In genomic region chr15:83209719-83210118, GRCm38 (mm10) we compare ENCODE assay signal across 9 mouse cellular contexts. TPM values are rescaled to one million over a fixed set of nuclear protein-coding genes. Genes with fewer than 3 reads are reported as not detected.
A peak's percentile ranks its signal among the peaks of the same experiment; 100 is the strongest.
DNase-seq lines count a peak whose midpoint lies in the region; ATAC-seq lines count a peak whose summit lies in the region.
"Had no signal": no experiment of that assay in that cellular context is flagged by ENCODE, and none has a peak within 500 bp of the region (broad histone marks: within the 10 kb centered on the region; RNA-seq: fewer than 3 reads in every experiment).

No protein-coding gene starts in this region.

- no peak overlapping the region for H3K27ac ChIP-seq in heart, embryonic 13.5 days (replicated peaks)
- H3K27ac ChIP-seq in embryonic facial prominence, embryonic 12.5 days: 0 out of 2 replicates have a peak overlapping the region, but pooled peaks have one; percentile 24
- 0 out of 2 replicates have a peak overlapping the region, but pooled peaks have one; percentile 20 for H3K27ac ChIP-seq in hindbrain, embryonic 15.5 days (replicated peaks)
- H3K27ac ChIP-seq in midbrain, embryonic 14.5 days (replicated peaks; ENCODE audit: low read depth, low read length): no peak overlapping the region

- H3K36me3 ChIP-seq in heart, embryonic 13.5 days: no peaks in the 10 kb centered on the region
- no peaks in the 10 kb centered on the region for H3K36me3 ChIP-seq in embryonic facial prominence, embryonic 12.5 days
- H3K36me3 ChIP-seq in hindbrain, embryonic 15.5 days: no peaks in the 10 kb centered on the region
- no peaks in the 10 kb centered on the region for H3K36me3 ChIP-seq in midbrain, embryonic 14.5 days (ENCODE audit: control insufficient read depth, insufficient read depth, low read length)

- H3K4me3 ChIP-seq in heart, embryonic 13.5 days: peak overlapping the region; percentile 33
- peak overlapping the region; percentile 27 for H3K4me3 ChIP-seq in embryonic facial prominence, embryonic 12.5 days
- H3K4me3 ChIP-seq in hindbrain, embryonic 15.5 days: peak overlapping the region; percentile 23
- H3K4me3 ChIP-seq in midbrain, embryonic 14.5 days (replicated peaks; ENCODE audit: low read depth, low read length): peak overlapping the region; percentile 10; the same call in 1 of the 2 replicates

- no peak for ATAC-seq in heart, embryonic 13.5 days (ENCODE audit: extremely low read depth, insufficient number of reproducible peaks, low FRiP score, low TSS enrichment)
- ATAC-seq in embryonic facial prominence, embryonic 12.5 days (ENCODE audit: insufficient number of reproducible peaks, insufficient read depth, low FRiP score, low TSS enrichment): no peak
- ATAC-seq in hindbrain, embryonic 15.5 days (ENCODE audit: low FRiP score, low read depth): no peak
- no peak for ATAC-seq in midbrain, embryonic 14.5 days (ENCODE audit: low FRiP score, low TSS enrichment)
- ATAC-seq in activated CD4-positive, CD25-positive, alpha-beta regulatory T cell, adult 4 months: no peak
- ATAC-seq: CD4-positive, CD25-positive, alpha-beta regulatory T cell, adult 4 months had no signal

- peak overlapping the region; percentile 64 for H3K4me2 ChIP-seq in heart, embryonic 13.5 days
- peak overlapping the region; percentile 52 for H3K4me2 ChIP-seq in embryonic facial prominence, embryonic 12.5 days (replicated peaks)
- peak overlapping the region; percentile 55 for H3K4me2 ChIP-seq in hindbrain, embryonic 15.5 days
- H3K4me2 ChIP-seq in midbrain, embryonic 14.5 days (ENCODE audit: low read length): peak overlapping the region; percentile 44

- H3K9ac ChIP-seq in heart, embryonic 13.5 days: peak overlapping the region; percentile 53
- H3K9ac ChIP-seq in embryonic facial prominence, embryonic 12.5 days: peak overlapping the region; percentile 11; the same call in 1 of the 2 replicates
- no peak overlapping the region for H3K9ac ChIP-seq in hindbrain, embryonic 15.5 days
- H3K9ac ChIP-seq in midbrain, embryonic 14.5 days (replicated peaks; ENCODE audit: low read length): no peak overlapping the region

- H3K9me3 ChIP-seq in heart, embryonic 13.5 days: no peaks in the 10 kb centered on the region
- H3K9me3 ChIP-seq in embryonic facial prominence, embryonic 12.5 days: no peaks in the 10 kb centered on the region
- H3K9me3 ChIP-seq in hindbrain, embryonic 15.5 days: no peaks in the 10 kb centered on the region
- H3K9me3 ChIP-seq in midbrain, embryonic 14.5 days (ENCODE audit: control insufficient read depth, low read length): no peaks in the 10 kb centered on the region

- peaks cover 22% of the 10 kb centered on the region for H3K27me3 ChIP-seq in heart, embryonic 13.5 days (replicated peaks)
- no peaks in the 10 kb centered on the region for H3K27me3 ChIP-seq in embryonic facial prominence, embryonic 12.5 days
- H3K27me3 ChIP-seq in hindbrain, embryonic 15.5 days: no peaks in the 10 kb centered on the region
- no peaks in the 10 kb centered on the region for H3K27me3 ChIP-seq in midbrain, embryonic 14.5 days (ENCODE audit: control insufficient read depth, insufficient read depth, low read length)

- DNase-seq in heart, adult 8-10 months (ENCODE audit: low spot score): no peak
- peak; percentile 31 for DNase-seq in midbrain, embryonic 14.5 days
- DNase-seq in urinary bladder, postnatal 25 days (ENCODE audit: low spot score): no peak
- DNase-seq in cerebellum, adult 11 months: no peak

- peaks cover 12% of the 10 kb centered on the region for H3K4me1 ChIP-seq in heart, embryonic 13.5 days
- H3K4me1 ChIP-seq in embryonic facial prominence, embryonic 12.5 days: peaks cover 16% of the 10 kb centered on the region; the same call in 1 of the 2 replicates
- H3K4me1 ChIP-seq in hindbrain, embryonic 15.5 days (replicated peaks): peaks cover 5% of the 10 kb centered on the region; the same call in 1 of the 2 replicates
- H3K4me1 ChIP-seq in midbrain, embryonic 14.5 days (ENCODE audit: control insufficient read depth, insufficient read depth, low read length): 0 out of 2 replicates have a peak, but pooled peaks cover 3% of the 10 kb centered on the region

- 8% methylated on average over 10 of the region's 10 CpGs for WGBS in heart, embryonic 13.5 days
- 12% methylated on average over 10 of the region's 10 CpGs for WGBS in embryonic facial prominence, embryonic 12.5 days
- 16% methylated on average over 10 of the region's 10 CpGs for WGBS in hindbrain, embryonic 15.5 days
- WGBS in midbrain, embryonic 14.5 days: 17% methylated on average over 10 of the region's 10 CpGs

RNA-seq across cellular contexts. Expression of gene Cyb5r3, which starts 37.3 kb away (rescaled TPM):
- polyA plus RNA-seq in heart, embryonic 13.5 days (2015; fragmentation: Nextera tagmentation; extraction: Ambion mirVana): 127 and 137 TPM in 2 replicates
- total RNA-seq in heart, adult 8-10 months (2022): 100 to 1,000 TPM in 2 of 4 experiments, 10 to 100 TPM in 2; 81.4 to 113 (median 96.2) TPM
- polyA plus RNA-seq in embryonic facial prominence, embryonic 12.5 days (2016; fragmentation: Nextera tagmentation; extraction: Ambion mirVana): 107 and 111 TPM in 2 replicates
- polyA plus RNA-seq in hindbrain, embryonic 15.5 days (2015; fragmentation: Nextera tagmentation; extraction: Ambion mirVana): 116 and 144 TPM in 2 replicates
- polyA plus RNA-seq in midbrain, embryonic 14.5 days (2014; fragmentation: Nextera tagmentation; extraction: Ambion mirVana): 89.7 and 107 TPM in 2 replicates
- 10 to 100 TPM; 55.9 to 73.9 TPM for polyA plus RNA-seq in activated CD4-positive, CD25-positive, alpha-beta regulatory T cell, adult 4 months (2017; shearing (Covaris generic))

RNA-seq across cellular contexts. Expression of gene A4galt, which starts 41.9 kb away (rescaled TPM):
- polyA plus RNA-seq in heart, embryonic 13.5 days (2015; fragmentation: Nextera tagmentation; extraction: Ambion mirVana): 0.42 and 0.47 TPM in 2 replicates
- 1 to 10 TPM; 4.2 to 8.7 (median 5.8) TPM for total RNA-seq in heart, adult 8-10 months (2022)
- 1.3 TPM in 2 replicates for polyA plus RNA-seq in embryonic facial prominence, embryonic 12.5 days (2016; fragmentation: Nextera tagmentation; extraction: Ambion mirVana)
- 4.6 and 5.2 TPM in 2 replicates for polyA plus RNA-seq in hindbrain, embryonic 15.5 days (2015; fragmentation: Nextera tagmentation; extraction: Ambion mirVana)
- polyA plus RNA-seq in midbrain, embryonic 14.5 days (2014; fragmentation: Nextera tagmentation; extraction: Ambion mirVana): 0.77 and 2.6 TPM in 2 replicates
- not detected for polyA plus RNA-seq in activated CD4-positive, CD25-positive, alpha-beta regulatory T cell, adult 4 months (2017; shearing (Covaris generic))
- polyA plus RNA-seq: CD4-positive, CD25-positive, alpha-beta regulatory T cell, adult 4 months had no signal

Comparison
In these comparisons a context has a peak if more than half of its experiments do, and no peak if none do; other contexts are left out.
1. H3K27ac ChIP-seq: peak in embryonic facial prominence, embryonic 12.5 days (single experiment) and hindbrain, embryonic 15.5 days (single experiment); none in heart, embryonic 13.5 days (single experiment) and midbrain, embryonic 14.5 days (single experiment).
2. H3K9ac ChIP-seq: peak in heart, embryonic 13.5 days (single experiment) and embryonic facial prominence, embryonic 12.5 days (single experiment); none in hindbrain, embryonic 15.5 days (single experiment) and midbrain, embryonic 14.5 days (single experiment).
3. Peak in every context shown above with its lines, with median percentiles within 50 percentile points of each other: H3K4me2 ChIP-seq and H3K4me3 ChIP-seq.